Mouse (Mus musculus) common myeloid progenitor, adult 5-6 weeks (primary cell): ENCODE measurements around the gene Prcc. TPM values are rescaled to one million over a fixed set of nuclear protein-coding genes. Genes with fewer than 3 reads are reported as not detected.

ENCODE experiments used
- ATAC-seq: replicated peaks from 2 replicates; pipeline ENCODE4 v1.8.0; 2016; ENCODE audit warnings: low read depth, mild to moderate bottlenecking, moderate TSS enrichment, inconsistent platforms; ENCODE audit not compliant: poor library complexity, severe bottlenecking
- total RNA-seq: library from RNA; stranded (forward); fragments of 200-1000, 187-1606 nt; gene quantifications from 2 replicates; pipeline ENCODE4 v1.2.3, GENCODE M21; 2017

The Prcc gene
- total RNA-seq, result 31.6 and 42.4 TPM in 2 replicates

- ATAC-seq, result peak; percentile 96
Observed at GRCm38 (mm10) chr3:87885281-87886003, at the start of gene Prcc. Gene Prcc, minus strand, starts transcription at chr3:87885608.

- ATAC-seq, result no peak
Observed at GRCm38 (mm10) chr3:87935201-87935600, 49.8 kb upstream of the Prcc start.

- no peak for ATAC-seq
Observed at GRCm38 (mm10) chr3:87934501-87934900, 49.1 kb upstream of the Prcc start.

- no peak for ATAC-seq
Observed at GRCm38 (mm10) chr3:87934026-87934425, 48.6 kb upstream of the Prcc start.

- ATAC-seq, result peak; percentile 96
Observed at GRCm38 (mm10) chr3:87930078-87930795, 44.8 kb upstream of the Prcc start, which contains the start of the genes Isg20l2 and Rrnad1. Gene Isg20l2, plus strand, starts transcription at chr3:87930314. Gene Rrnad1, minus strand, starts transcription at chr3:87930717.

GRCm38 (mm10) chr3:87929341-87930077 lies 44.1 kb upstream of the Prcc start:
- peak; percentile 28 for ATAC-seq

GRCm38 (mm10) chr3:87927452-87927851 lies 42.0 kb upstream of the Prcc start:
- ATAC-seq, result no peak

- ATAC-seq, result no peak
Observed at GRCm38 (mm10) chr3:87924996-87925395, 39.6 kb upstream of the Prcc start.

- ATAC-seq, result no peak
Observed at GRCm38 (mm10) chr3:87920270-87920943, 35.0 kb upstream of the Prcc start.

GRCm38 (mm10) chr3:87919336-87920108 lies 34.1 kb upstream of the Prcc start, which contains the start of gene Mrpl24:
Gene Mrpl24, plus strand, starts transcription at chr3:87919506.
- peak; percentile 90 for ATAC-seq

GRCm38 (mm10) chr3:87918551-87918950 lies 33.1 kb upstream of the Prcc start:
- no peak for ATAC-seq

- no peak for ATAC-seq
Observed at GRCm38 (mm10) chr3:87916990-87917389, 31.6 kb upstream of the Prcc start.

- no peak for ATAC-seq
Observed at GRCm38 (mm10) chr3:87913891-87914290, 28.5 kb upstream of the Prcc start.

GRCm38 (mm10) chr3:87913491-87913890 lies 28.1 kb upstream of the Prcc start:
- ATAC-seq, result no peak

- ATAC-seq, result peak; percentile 20; the same call in 1 of the 2 replicates
Observed at GRCm38 (mm10) chr3:87910573-87911141, 25.2 kb upstream of the Prcc start.

GRCm38 (mm10) chr3:87909874-87910273 lies 24.5 kb upstream of the Prcc start:
- no peak for ATAC-seq

GRCm38 (mm10) chr3:87909381-87909780 lies 24.0 kb upstream of the Prcc start:
- no peak for ATAC-seq

- ATAC-seq, result no peak
Observed at GRCm38 (mm10) chr3:87907906-87908305, 22.5 kb upstream of the Prcc start.
